Mouse (Mus musculus) frontal cortex, adult (tissue): Measurements from ENCODE around the gene Gorasp2.

Source experiments
- ATAC-seq: cut with Nextera tagmentation; 2 replicates; pipeline ENCODE4 v1.9.2; 2017; ENCODE audit warnings: mild to moderate bottlenecking, moderate library complexity, mixed read lengths; ENCODE audit not compliant: low TSS enrichment

The Gorasp2 gene

GRCm38 (mm10) chr2:70741901-70742300 lies 80.5 kb downstream of the Gorasp2 start:
- no peak for ATAC-seq

DNA sequence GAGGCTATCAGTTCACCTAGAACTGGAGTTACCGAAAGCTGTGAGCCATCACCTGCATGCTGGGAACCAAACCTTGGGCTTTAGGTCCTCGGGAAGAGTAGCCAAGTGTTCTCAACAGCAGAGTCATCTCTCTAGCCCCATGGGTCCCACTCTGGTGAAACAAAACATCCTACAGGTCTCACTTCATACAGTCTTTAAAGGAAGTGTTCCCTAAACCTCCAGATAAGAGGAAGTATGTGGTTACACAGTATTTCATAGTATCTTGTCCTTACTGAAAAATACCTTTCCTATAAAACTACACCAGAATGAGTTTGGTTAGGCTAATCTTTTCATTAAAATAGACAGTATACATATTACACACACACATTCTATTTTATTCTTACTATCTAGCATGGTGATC lies 81.2 kb downstream of the Gorasp2 start:
- no peak for ATAC-seq

DNA sequence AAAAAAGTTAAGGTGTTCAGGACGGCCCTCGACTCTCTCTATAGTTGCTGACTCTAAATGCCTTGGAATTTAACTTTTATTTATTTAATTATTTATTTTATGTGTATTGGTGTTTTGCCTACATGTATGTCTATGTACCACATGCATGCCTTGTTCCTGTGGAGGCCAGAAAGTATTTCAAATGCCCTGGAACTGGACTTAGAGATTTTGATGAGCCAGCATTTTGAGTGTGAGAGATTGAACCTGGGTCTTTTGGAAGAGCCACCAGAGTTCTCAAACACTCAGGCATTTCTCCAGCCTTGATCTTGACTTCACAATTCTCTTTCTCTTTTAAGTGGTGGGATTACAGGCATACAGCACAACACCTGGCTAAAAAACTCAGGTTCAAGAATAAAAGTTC lies 90.3 kb downstream of the Gorasp2 start:
- no peak for ATAC-seq

- peak; percentile 62 for ATAC-seq
These were observed 90.8 kb downstream of the Gorasp2 start for GRCm38 (mm10) chr2:70752149-70752548.
